Mouse (Mus musculus) brain, embryonic 14.5 days (tissue): ENCODE data around the gene Gm40460.

ENCODE experiments used
- CTCF ChIP-seq: fragments of 200-500 bp; IDR thresholded peaks from 2 replicates; pipeline ENCODE4 v1.5.1; 2012; ENCODE audit warnings: inconsistent platforms, mild to moderate bottlenecking, moderate library complexity, borderline replicate concordance; ENCODE audit not compliant: insufficient read depth, insufficient read length; ENCODE audit errors: extremely low read depth
- POLR2A ChIP-seq: fragments of 200-500 bp; IDR thresholded peaks from 2 replicates; pipeline ENCODE4 v1.6.1; 2012; ENCODE audit warnings: mild to moderate bottlenecking, inconsistent platforms, borderline replicate concordance; ENCODE audit not compliant: poor library complexity, insufficient read depth, insufficient read length, severe bottlenecking; ENCODE audit errors: extremely low read depth

DNA sequence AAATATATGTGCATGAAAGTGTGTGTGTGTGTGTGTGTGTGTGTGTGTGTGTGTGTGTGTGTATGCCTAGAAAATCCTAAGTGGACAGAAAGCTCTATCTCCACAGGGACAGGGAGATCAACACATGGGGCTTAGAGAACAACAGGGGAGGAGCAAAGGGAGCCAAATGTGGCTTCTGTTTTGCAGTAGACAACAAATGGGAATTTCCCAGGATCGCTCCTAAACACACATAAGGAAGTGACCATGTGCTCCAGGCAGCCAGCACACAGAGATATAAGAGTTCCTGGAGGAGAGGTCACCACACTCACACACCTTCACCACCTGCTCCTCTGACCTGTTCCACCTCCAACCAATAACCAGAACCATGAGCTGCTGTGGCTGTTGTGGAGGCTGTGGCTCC, 39.8 kb downstream of the Gm40460 start, which contains the start of gene Krtap5-3:
- TF ChIP-seq CTCF: no peak
- no peak for TF ChIP-seq POLR2A
